Mouse (Mus musculus): ENCODE measurements around the gene Inhbc. TPM values are rescaled to one million over a fixed set of nuclear protein-coding genes. Genes with fewer than 3 reads are reported as not detected.

Gene Inhbc
- total and polyA plus RNA-seq, 3 experiments, result 0.08 to 0.20 TPM; not detected in 1

GRCm38 (mm10) chr10:127351719-127352118, 18.5 kb downstream of the Inhbc start:
- no peak for DNase-seq

- DNase-seq, result no peak
These were observed 19.0 kb downstream of the Inhbc start for GRCm38 (mm10) chr10:127351285-127351595.

- DNase-seq, result peak; percentile 61
These were observed 19.5 kb downstream of the Inhbc start for GRCm38 (mm10) chr10:127350594-127351284.

GRCm38 (mm10) chr10:127349810-127350209, 20.4 kb downstream of the Inhbc start:
- no peak for DNase-seq

- no peak for DNase-seq
These were observed 21.3 kb downstream of the Inhbc start for GRCm38 (mm10) chr10:127348957-127349356.

- no peak for DNase-seq
These were observed 24.1 kb downstream of the Inhbc start for GRCm38 (mm10) chr10:127346173-127346572.

GRCm38 (mm10) chr10:127343029-127343428, 27.2 kb downstream of the Inhbc start:
- no peak for DNase-seq

- DNase-seq, result peak; percentile 86
These were observed 28.2 kb downstream of the Inhbc start, which contains the start of gene Gli1 for GRCm38 (mm10) chr10:127341891-127342639. Gene Gli1 (minus strand): TSS chr10:127341974.

- no peak for DNase-seq
These were observed 28.9 kb downstream of the Inhbc start for GRCm38 (mm10) chr10:127341360-127341690.

GRCm38 (mm10) chr10:127340577-127341359, 29.5 kb downstream of the Inhbc start:
- DNase-seq, result no peak

- peak; percentile 63 for DNase-seq
These were observed 30.3 kb downstream of the Inhbc start for GRCm38 (mm10) chr10:127339683-127340576.

- DNase-seq, result peak; percentile 89
These were observed 31.1 kb downstream of the Inhbc start for GRCm38 (mm10) chr10:127338930-127339682.

- no peak for DNase-seq
These were observed 32.6 kb downstream of the Inhbc start for GRCm38 (mm10) chr10:127337536-127338099.

GRCm38 (mm10) chr10:127336952-127337351, 33.3 kb downstream of the Inhbc start:
- no peak for DNase-seq

- DNase-seq, result no peak
These were observed 35.0 kb downstream of the Inhbc start for GRCm38 (mm10) chr10:127335271-127335670.

GRCm38 (mm10) chr10:127333152-127333551, 37.1 kb downstream of the Inhbc start:
- DNase-seq, result no peak

- no peak for DNase-seq
These were observed 37.9 kb downstream of the Inhbc start for GRCm38 (mm10) chr10:127332211-127332874.

- no peak for DNase-seq
These were observed 40.0 kb downstream of the Inhbc start for GRCm38 (mm10) chr10:127330212-127330611.

GRCm38 (mm10) chr10:127327461-127328145, 42.6 kb downstream of the Inhbc start:
- no peak for DNase-seq

All from adrenal gland, adult 2 months (tissue).